Mouse (Mus musculus) naive thymus-derived CD4-positive, alpha-beta T cell, adult 2 months (primary cell): ENCODE results near the gene Helb.
"Not testable (repeated sequence)": the region's sequence is repeated elsewhere in the genome, so short reads cannot be mapped to it uniquely, and the experiment has no call there.

Experiments
- DNase-seq: peaks from one replicate; pipeline ENCODE4 v3.0.0-alpha.2; 2011; ENCODE audit warnings: low read depth

The Helb gene

DNA sequence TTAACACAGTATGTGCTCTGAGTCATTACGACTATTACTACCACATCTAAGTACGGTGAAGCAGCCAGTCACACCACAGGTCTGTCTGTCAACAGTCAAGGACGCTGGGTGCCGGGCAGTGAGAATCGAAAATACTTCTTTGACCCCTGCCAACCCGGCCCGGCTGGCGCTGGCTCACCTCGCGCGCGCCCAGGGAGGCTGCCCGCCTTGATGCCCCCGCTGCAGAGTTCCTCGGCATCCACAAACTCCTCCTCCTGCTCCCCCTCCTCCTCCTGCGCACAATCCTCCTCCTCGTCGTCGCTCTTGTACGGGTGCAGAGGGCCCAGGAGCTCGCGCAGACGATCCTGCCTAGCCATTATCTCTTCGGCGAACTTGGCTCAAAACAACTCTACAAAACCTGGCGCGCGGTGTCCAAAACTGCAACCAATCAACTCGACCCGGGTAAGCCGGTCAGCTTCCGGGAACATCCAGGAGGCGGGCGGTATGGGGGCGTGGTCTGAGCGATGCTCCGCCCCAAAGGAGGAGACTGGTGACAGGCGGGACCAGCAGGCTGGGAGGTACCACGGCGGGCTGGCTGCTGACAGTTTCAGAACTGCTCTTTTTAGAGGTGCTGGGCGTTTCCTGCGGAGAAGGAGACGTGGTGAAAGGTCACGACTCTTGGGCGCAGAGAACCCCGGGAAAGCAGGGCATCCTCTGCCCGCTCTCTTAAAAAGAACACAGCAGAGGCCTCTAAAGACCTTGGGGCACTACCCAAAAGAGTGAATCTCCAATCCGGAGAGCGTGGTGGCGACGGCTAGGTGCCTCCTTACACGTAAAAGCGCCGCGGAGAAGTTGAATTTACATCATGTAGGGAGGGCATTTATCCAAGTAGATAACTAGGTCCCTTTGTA is at the start of gene Helb:
TSS of gene Helb (minus strand) at position 481 of the 890 bp plus-strand sequence.
- peak; percentile 99 for DNase-seq

- no peak for DNase-seq
Measured at GRCm38 (mm10) chr10:120160533-120160932, 47.7 kb upstream of the Helb start.

DNA sequence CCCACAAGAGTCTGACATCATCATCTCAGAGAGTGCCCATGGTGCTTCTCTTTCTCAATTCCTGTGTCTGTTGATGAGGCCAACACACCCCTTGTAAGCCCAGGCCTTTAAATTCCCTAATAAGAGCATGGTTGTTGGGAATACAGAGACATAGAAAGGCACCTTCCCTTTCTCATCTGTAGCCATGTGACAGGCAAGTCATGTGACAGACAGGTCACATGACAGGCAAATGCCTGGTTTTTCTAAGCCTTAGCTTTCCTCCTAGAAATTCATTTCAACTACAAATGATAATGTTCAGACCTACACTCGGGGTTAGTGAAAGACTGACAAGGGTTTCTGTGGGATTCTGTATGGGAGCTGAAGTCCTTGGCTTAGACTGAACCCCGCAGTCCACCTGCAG is 41.1 kb upstream of the Helb start:
- DNase-seq = no peak

GRCm38 (mm10) chr10:120151672-120152071 is 38.9 kb upstream of the Helb start:
- no peak for DNase-seq

DNA sequence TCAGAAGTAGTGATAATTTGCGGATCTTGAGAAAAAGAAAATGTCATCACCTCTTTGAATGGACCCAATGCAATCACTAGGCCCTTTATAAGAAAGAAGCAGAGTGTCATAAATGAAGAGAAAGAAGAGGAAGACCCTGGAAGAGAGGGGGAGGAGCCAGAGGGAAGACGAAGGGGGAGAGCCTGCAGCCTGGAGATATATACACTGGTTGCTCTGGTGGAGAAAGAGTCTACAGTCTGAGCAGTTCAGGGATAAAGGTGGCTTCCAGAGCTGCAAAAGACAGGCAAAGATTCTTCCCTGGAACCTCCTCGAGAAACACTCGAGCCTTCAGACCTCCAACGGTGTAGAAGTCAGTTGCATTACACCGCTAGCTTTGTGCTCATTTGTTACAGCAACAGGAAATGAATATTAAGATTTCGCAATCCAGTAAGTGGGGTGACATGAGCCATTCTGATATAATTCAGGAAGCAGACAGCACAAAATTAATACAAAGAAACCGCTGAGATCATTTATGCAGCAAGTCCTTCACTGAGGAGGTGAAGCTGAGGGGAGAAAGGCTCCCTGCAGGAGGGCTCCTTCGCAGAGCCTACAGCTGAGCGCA is 28.2 kb upstream of the Helb start:
- no peak for DNase-seq

- DNase-seq = no peak
Measured at GRCm38 (mm10) chr10:120140193-120140592, 27.4 kb upstream of the Helb start.

GRCm38 (mm10) chr10:120136020-120136562 is 23.3 kb upstream of the Helb start:
- DNase-seq = no peak

DNA sequence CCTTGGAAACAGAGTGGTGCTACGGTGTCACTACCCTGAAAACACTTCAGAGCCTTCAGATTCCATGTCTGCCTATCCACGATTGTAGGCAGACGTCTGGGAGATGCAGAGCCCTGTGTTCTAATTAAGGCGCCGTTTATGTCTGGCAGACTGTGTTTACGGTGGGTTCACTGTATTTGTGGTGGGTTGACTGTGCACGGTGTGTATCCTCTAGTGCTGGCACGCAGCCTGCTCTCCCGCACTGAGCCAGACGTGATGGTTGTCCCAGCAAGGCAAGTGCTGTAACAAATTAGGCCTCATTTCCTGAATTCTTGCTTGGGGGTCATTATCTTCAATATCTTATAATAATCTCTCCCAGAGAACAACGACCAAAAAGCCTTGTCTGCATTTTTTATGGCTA is 20.9 kb upstream of the Helb start:
- no peak for DNase-seq

DNA sequence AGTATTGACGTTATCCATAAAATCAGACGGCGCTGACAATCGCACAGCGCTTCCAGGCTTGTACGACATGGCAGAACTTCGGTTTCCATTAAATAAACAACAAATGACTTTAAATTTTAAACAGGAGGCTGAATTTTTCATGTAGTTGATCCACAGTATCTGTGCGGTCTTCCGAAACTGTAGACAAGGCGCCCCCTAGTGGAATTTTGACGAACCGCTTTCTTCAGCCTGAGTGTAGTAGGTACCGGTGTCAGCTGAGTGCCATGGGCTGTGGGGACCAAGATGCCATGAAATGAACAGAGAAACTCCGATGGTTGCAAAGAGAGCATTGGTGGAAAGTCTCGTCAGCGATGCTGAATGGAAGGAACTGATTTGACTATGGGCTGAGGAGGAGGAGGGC is 17.8 kb upstream of the Helb start:
- DNase-seq = peak; percentile 56

DNA sequence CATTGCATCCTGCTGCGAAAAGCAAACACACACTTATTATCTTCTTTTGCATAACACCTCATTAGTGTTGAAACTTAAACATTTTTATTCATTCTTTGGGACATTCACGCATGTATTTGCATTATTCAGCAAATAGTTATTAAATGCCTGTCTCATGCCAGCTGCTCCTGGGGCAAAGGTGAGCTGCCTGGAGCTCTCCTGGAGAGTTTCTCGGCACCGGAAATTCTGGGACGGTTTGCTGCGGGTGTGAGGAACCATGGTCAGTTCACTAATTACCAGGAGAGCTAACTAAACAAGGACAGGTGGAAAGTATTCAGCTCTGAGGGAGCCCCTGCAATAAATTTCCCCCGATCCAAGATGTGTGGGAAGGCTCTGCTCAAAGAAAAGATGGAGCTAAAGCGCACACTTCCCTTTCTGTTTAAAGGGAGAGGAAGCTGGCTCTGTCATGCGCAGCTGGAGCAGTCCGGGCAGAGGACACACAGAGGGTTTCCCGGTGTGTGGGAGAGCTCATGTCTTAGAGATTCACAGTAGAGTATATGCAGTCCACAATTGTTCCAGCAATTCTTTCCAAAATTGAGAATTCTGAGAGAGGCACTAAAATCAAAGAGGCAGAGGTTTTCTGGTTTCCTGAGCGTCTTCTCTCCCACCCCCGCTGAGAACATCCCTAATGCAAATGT is 16.0 kb upstream of the Helb start:
- no peak for DNase-seq

DNA sequence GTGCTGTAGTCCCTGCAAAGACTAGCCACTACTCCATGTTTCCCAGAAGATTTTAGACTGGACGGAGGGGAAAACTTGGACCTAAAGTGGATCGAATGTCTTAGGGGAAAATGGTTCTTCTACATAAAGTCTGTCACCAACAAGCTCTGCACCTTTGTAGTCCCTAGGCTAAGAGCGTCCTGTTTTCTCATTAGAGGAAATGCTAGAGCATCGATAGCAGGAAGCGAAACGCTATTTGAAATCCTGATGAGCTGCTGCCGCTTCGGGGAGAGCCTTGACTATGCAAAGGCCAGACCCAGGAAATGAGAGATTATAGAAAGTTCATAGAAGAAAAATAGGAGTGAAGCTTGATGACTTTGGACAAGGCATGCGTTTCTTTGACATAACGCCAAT is 12.7 kb upstream of the Helb start:
- no peak for DNase-seq

DNA sequence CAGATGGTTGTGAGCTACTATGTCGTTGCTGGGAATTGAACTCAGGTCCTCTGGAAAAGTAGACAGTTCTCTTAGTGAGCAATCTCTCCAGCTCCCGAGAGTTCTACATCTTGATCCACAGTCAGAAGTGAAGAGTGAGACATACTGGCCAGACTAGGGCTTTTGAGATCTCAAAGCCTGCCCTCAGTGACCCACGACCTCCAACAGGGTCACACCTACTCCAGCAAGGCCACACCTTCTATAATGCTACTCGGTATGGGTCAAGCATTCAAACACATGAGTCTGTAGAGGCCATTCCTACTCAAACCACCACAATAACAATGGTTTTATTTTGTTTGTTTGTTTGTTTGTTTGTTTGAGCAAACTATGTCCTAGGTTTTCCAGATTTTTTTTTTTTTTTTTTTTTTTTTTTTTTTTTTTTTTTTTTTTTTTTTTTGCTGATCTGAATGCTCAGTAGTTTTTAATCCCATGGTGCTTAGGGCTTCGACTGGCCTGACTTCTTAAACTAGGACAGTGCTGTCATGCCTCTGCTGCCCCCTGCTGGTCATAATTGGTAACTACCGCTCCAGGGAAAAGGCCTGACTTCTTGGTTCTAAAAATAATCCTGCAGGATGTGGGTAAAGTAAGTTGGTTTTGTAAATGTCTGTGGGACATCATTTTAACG is 12.1 kb upstream of the Helb start:
- peak; percentile 86 for DNase-seq

- peak; percentile 17 for DNase-seq
Measured at GRCm38 (mm10) chr10:120123721-120124120, 10.9 kb upstream of the Helb start.

DNA sequence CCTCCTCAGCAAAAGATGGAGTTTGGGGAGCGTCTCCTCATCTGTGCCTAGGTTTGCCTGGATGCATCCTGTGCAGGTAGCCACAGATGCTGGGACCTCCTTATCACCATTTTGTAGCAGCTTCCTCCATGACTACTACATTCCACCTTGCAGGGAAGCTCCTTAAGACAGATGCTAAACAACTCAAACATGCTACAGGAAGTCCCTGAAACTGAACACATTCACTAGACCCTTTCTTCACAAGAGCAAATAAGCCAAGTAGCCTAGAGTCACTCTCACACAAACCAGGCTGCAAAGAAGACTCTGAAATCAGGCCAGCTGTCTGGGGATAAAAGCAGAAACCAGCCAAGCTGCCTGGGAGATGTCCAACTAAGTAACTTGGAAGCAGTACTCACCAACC is 2.5 kb upstream of the Helb start:
- no peak for DNase-seq

DNA sequence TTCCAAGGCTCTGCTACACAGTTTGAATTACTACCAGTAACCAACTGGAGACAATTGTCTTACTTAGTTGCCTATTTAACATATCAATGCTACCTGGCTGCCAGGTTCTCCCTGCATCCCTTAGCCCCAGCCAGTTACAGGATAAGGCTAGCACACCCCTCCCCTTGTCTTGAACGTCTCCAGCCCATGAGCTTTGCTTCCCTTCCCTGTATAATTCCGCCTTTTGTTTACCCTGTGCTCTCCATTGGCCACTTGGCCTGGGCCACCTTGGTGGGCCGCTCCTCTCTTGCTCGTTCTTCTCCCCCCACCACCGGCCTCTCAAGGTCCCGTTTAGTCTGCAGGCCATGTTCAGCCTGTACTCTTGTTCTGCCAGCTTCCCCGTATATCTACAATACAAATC is 1.7 kb upstream of the Helb start:
- no peak for DNase-seq

DNA sequence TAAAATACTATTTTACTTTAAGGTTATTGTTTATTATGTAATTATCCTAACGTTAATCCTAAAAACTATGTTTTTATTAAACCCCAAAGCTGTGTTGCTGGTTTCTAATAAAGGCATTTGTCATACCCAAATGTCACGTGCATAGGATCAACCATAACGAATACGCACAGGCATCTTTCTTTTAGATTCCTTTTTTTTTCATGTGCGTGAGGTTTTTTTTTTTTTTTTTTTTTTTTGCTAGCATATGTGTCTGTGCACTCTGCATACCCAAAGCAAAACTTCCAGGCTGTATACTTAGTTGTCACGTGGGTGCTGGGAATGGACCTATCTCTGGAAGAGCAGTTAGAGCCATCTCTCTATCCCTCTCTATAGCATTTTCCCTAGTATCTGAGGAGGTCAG is 1.2 kb upstream of the Helb start:
- DNase-seq = no peak

DNA sequence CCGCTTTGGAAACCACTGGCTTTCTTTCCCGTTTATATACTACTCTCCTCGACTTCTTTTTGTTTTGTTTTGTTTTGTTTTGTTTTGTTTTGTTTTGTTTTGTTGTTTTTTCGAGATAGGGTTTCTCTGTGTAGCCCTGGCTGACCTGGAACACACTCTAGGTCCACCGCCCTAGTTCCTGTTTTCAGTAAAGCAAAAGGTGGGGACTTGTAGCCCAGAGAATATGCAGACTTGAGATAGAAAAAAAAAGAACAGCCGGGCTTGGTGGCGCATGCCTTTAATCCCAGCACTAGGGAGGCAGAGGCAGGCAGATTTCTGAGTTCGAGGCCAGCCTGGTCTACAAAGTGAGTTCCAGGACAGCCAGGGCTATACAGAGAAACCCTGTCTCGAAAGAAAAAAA is 695 bp upstream of the Helb start:
- not testable (repeated sequence) for DNase-seq

GRCm38 (mm10) chr10:120111691-120112319 is 982 bp downstream of the Helb start:
- DNase-seq = peak; percentile 40

DNA sequence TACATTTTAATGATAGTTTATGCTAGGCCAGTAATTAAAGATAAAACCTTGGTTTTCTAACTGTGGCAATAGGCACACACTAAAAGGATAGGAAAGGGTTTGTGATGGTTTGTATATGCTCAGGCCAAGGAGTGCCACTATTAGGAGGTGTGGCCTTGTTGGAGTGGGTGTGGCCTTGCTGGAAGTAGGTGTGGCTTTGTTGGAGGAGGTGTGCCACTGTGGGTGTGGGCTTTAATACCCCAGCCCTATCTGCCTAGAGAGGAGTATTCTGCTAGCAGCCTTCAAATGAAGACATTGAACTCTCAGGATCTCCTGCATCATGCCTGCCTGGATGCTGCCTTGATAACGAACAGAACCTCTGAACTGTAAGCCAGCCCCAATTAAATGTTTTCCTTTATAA is 12.0 kb downstream of the Helb start:
- no peak for DNase-seq

- DNase-seq = no peak
Measured at GRCm38 (mm10) chr10:120097564-120097963, 15.2 kb downstream of the Helb start.

- no peak for DNase-seq
Measured at GRCm38 (mm10) chr10:120095716-120096115, 17.1 kb downstream of the Helb start.

DNA sequence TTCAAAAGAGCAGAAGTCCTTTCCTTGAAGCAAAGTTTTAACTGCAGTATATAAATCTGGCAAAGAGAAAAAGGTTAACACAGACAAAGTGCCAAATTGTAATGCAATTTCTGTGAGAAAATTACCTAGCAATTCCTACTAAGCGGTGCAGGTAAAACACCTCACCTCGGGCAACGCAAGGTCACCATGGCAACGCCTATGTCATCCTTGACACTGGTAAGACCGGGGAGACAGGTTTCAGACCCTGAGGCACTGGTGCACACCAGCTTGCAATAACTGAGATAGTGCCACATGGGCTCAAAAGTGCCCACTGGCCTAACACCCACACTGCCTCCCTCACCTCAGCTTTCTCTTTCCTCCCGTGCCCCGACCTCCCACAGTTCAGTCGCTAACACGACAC is 17.7 kb downstream of the Helb start:
- DNase-seq = no peak
